Mouse (Mus musculus): ENCODE results near the gene Hist1h2be. TPM values are rescaled to one million over a fixed set of nuclear protein-coding genes. Genes with fewer than 3 reads are reported as not detected.
"Not testable (repeated sequence)": the region's sequence is repeated elsewhere in the genome, so short reads cannot be mapped to it uniquely, and the experiment has no call there.

Hist1h2be gene
- polyA plus RNA-seq, 1 experiment from 2014 or later: 1.9 TPM

DNA sequence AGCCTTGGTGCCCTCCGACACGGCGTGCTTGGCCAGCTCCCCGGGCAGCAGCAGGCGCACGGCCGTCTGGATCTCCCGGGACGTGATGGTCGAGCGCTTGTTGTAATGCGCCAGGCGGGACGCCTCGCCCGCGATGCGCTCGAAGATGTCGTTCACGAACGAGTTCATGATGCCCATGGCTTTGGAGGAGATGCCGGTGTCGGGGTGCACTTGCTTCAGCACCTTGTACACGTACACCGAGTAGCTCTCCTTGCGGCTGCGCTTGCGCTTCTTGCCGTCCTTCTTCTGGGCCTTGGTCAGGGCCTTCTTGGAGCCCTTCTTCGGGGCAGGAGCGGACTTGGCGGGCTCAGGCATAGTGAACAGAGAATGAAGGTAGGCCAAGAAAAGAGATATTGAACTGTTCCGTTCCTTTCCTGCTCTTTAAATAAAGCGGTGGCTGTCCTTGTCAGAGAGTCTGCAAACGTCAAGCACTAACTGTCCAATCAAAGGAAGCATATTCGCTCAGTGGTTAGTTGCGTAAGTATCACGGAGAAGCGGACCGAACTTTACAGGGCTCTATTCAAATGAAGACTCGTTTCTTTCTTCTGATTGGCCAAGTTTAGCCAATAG lies 77.8 kb downstream of the Hist1h2be start, which contains the start of gene Hist1h2bh:
TSS of gene Hist1h2bh (minus strand) at position 394 of the 609 bp plus-strand sequence.
- WGBS (ENCODE audit: insufficient replicate concordance): under 1% methylated on average over 42 of the region's 42 CpGs
- peak within 1 kb of the TSS; percentile 63 for H3K4me3 ChIP-seq (replicated peaks)
- not testable (repeated sequence) for H3K27me3 ChIP-seq; H3K36me3 ChIP-seq (replicated peaks); H3K9me3 ChIP-seq (replicated peaks)
- ATAC-seq (ENCODE audit: insufficient read depth): peak; percentile 85
- peaks cover 35% of the 10 kb centered on the region for H3K4me1 ChIP-seq (replicated peaks)
- H3K4me2 ChIP-seq: peak within 1 kb of the TSS; percentile 66
- H3K9ac ChIP-seq: peak within 1 kb of the TSS; percentile 75
- H3K27ac ChIP-seq (replicated peaks): peak within 1 kb of the TSS; percentile 97

DNA sequence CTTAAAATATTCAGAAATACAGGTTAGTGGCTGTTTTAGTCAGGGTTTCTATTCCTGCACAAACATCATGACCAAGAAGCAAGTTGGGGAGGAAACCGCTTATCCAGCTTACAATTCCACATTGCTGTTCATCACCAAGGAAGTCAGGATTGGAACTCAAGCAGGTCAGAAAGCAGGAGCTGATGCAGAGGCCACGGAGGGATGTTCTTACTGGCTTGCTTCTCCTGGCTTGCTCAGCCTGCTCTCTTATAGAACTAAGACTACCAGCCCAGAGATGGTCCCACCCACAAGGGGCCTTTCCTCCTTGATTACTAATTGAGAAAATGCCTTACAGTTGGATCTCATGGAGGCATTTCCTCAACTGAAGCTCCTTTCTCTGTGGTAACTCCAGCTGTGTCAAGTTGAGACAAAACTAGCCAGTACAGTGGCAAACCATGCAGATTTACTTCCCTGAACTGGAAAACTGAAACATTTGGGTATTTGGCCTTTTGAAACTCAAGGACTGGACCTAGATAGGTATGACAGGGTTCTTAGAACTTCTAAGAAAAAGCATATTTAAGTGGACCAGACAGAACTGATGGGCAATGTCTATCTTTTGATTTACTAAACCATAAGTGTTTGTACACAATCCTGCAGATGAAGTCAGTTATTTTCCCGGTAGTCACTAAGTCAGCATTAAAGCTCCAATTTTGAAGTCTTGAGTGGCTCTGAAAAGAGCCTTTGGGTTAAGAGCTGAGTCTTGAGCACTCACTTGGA lies 78.5 kb downstream of the Hist1h2be start:
- peaks cover 42% of the 10 kb centered on the region for H3K4me1 ChIP-seq (replicated peaks)
- WGBS (ENCODE audit: insufficient replicate concordance): 9% methylated on average over 3 of the region's 3 CpGs
- peak overlapping the region; percentile 97 for H3K27ac ChIP-seq (replicated peaks)
- peak overlapping the region; percentile 75 for H3K9ac ChIP-seq
- H3K27me3 ChIP-seq; H3K36me3 ChIP-seq (replicated peaks); ATAC-seq (ENCODE audit: insufficient read depth); H3K9me3 ChIP-seq (replicated peaks): not testable (repeated sequence)
- peak overlapping the region; percentile 66 for H3K4me2 ChIP-seq
- peak overlapping the region; percentile 63 for H3K4me3 ChIP-seq (replicated peaks)

DNA sequence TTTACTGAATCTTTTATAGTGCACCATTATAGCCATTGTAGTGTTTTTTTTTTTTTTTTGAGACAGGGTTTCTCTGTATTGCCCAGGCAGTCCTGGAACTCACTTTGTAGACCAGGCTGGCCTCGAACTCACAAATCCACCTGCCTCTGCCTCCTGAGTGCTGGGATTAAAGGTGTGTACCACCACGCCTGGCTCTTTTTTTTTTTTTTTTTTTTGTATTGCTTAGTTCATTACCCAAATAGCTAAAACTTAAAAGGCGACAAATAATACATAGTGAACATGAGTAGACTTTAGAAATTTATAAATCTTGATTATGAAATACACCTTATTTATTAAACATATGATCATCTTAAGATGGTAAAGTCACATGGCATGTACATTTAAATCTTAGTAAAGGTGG lies 79.4 kb downstream of the Hist1h2be start:
- Histone ChIP-seq H3K27me3 (no peaks in the 10 kb centered on the region), H3K4me3 (replicated peaks) (peak overlapping the region; percentile 63), H3K4me1 (replicated peaks) (peaks cover 45% of the 10 kb centered on the region), H3K27ac (replicated peaks) (peak overlapping the region; percentile 74), H3K36me3 (replicated peaks) (no peaks in the 10 kb centered on the region), H3K9ac (0 out of 2 replicates have a peak overlapping the region, but pooled peaks have one; percentile 43), H3K9me3 (replicated peaks) (no peaks in the 10 kb centered on the region), H3K4me2 (peak overlapping the region; percentile 66)
- no peak for ATAC-seq (ENCODE audit: insufficient read depth)
- 46% methylated on average over 3 of the region's 3 CpGs for WGBS (ENCODE audit: insufficient replicate concordance)

DNA sequence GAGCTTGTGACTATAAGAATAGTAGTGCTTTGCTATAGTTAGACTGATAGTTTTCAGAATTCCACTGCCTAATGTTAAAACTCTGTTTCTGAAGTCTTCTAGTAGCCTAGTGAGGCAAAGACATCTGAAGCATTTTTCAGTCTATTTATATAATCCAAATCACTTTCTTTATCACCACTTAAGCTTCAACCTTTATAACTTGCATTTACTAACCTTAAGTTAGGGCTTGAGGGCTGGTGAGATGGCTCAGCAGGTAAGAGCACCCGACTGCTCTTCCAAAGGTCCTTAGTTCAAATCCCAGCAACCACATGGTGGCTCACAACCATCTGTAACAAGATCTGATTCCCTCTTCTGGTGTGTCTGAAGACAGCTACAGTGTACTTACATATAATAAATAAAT lies 81.1 kb downstream of the Hist1h2be start:
- ATAC-seq (ENCODE audit: insufficient read depth): not testable (repeated sequence)
- peak overlapping the region; percentile 98; the same call in 1 of the 2 replicates for H3K27ac ChIP-seq (replicated peaks)
- 66% methylated on average over 1 of the region's 1 CpGs for WGBS (ENCODE audit: insufficient replicate concordance)

DNA sequence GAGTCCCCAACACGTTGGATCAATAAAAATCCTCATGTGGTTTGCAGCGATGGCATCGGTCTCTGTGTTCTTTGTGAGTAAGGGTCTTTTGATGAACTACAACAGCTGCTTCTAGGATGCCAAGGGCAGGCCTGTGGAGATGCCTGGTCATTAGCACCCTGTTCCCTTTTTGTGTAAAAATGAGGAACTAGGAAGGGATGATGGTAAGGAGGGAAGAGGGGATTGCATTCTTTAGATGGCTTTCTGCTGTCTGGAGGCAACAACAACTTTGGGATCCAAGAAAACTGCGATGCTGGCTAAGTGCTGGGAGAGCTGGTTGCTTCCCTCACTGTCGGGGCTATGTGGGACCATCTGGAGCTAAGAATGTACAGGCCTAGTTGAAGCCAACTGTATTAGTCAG lies 82.7 kb downstream of the Hist1h2be start:
- H3K4me1 ChIP-seq (replicated peaks): peaks cover 47% of the 10 kb centered on the region
- peak overlapping the region; percentile 98 for H3K27ac ChIP-seq (replicated peaks)
- H3K9me3 ChIP-seq (replicated peaks): no peaks in the 10 kb centered on the region
- 72% methylated on average over 5 of the region's 5 CpGs for WGBS (ENCODE audit: insufficient replicate concordance)
- no peaks in the 10 kb centered on the region for H3K27me3 ChIP-seq
- H3K36me3 ChIP-seq (replicated peaks): no peaks in the 10 kb centered on the region
- peak overlapping the region; percentile 78 for H3K4me2 ChIP-seq
- peak overlapping the region; percentile 73; the same call in 1 of the 2 replicates for H3K9ac ChIP-seq
- H3K4me3 ChIP-seq (replicated peaks): 0 out of 2 replicates have a peak overlapping the region, but pooled peaks have one; percentile 66
- no peak for ATAC-seq (ENCODE audit: insufficient read depth)

More for the DNA sequence above, 81.1 kb downstream of the Hist1h2be start:
- not testable (repeated sequence) for H3K9me3 ChIP-seq (replicated peaks); H3K4me3 ChIP-seq (replicated peaks); H3K27me3 ChIP-seq; H3K9ac ChIP-seq; H3K36me3 ChIP-seq (replicated peaks); H3K4me2 ChIP-seq
- peaks cover 40% of the 10 kb centered on the region for H3K4me1 ChIP-seq (replicated peaks)

DNA sequence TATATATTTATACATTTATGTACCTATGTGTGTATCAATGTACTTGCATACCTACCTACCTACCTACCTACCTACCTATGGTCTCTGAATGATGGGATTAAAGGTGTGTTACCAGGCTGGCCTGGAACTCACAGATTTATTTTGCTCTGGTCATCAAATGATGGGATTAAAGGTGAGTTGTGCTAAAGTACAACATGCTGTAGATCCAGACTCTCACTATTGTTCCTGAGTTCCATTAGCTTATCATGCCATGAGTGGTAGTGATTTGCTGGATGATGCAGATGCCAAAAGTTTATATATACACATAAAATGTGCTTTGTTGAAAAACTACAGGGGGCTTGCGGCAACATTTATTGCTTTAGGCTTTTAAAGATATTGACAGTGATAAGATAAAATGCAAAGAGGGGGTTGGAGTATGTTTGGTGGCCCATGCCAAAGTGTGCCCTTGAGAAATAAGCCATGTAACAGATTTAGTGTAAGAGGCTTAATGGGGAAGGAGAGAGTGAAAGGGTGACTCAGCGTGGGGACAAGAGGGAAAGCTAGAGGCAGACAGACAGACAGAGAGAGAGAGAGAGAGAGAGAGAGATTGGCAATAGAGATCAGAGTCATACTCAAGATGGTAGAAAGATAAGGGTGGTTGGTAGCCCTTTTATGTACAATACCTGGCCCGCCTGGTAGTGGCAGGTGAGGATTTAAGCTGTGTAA lies 83.8 kb downstream of the Hist1h2be start:
- H3K4me2 ChIP-seq: peak overlapping the region; percentile 78
- no peaks in the 10 kb centered on the region for H3K36me3 ChIP-seq (replicated peaks)
- H3K9me3 ChIP-seq (replicated peaks): no peaks in the 10 kb centered on the region
- H3K4me1 ChIP-seq (replicated peaks): peaks cover 58% of the 10 kb centered on the region
- no peak for ATAC-seq (ENCODE audit: insufficient read depth)
- 57% methylated on average over 3 of the region's 3 CpGs for WGBS (ENCODE audit: insufficient replicate concordance)
- no peaks in the 10 kb centered on the region for H3K27me3 ChIP-seq
- peak overlapping the region; percentile 98 for H3K27ac ChIP-seq (replicated peaks)
- peak overlapping the region; percentile 66 for H3K4me3 ChIP-seq (replicated peaks)
- peak overlapping the region; percentile 73 for H3K9ac ChIP-seq

DNA sequence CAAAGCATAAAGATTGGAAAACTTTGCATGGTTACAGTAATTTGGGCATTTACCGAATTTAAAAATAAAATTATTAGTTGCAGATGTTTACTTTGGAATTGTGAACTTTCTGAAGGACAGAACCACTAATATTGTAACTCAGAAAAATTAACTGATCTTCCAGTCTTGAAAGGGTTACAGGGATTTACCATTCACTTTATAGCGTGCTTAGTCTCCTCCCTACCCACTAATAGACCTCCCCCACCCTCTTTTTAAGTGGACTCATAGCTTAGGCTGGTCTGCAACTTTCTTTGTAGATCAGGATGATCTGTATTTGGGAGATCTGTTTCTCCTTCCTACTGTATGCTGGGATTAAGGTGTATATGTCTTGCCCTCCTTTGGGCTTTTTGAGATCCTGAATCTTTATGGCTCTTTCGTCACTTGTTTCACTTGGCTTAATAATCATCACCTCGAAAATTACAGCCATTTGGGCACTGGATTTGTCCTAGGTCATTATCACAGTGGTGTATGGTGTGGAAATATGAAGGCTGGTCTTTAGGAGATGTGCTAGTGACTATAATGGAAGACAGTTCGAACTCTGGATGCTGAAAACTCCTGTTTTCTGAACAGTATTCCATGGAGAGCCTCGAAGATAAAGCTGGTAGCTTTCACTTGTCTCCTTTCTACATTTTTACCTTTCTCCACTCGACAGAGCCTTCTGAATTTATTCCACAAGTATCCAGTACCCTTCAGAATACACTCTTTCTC lies 84.7 kb downstream of the Hist1h2be start:
- H3K9me3 ChIP-seq (replicated peaks): no peaks in the 10 kb centered on the region
- peak overlapping the region; percentile 78 for H3K4me2 ChIP-seq
- H3K4me1 ChIP-seq (replicated peaks): peaks cover 55% of the 10 kb centered on the region
- no peak for ATAC-seq (ENCODE audit: insufficient read depth)
- H3K27ac ChIP-seq (replicated peaks): peak overlapping the region; percentile 98
- H3K9ac ChIP-seq: peak overlapping the region; percentile 73
- peak overlapping the region; percentile 66 for H3K4me3 ChIP-seq (replicated peaks)
- WGBS (ENCODE audit: insufficient replicate concordance): 12% methylated on average over 7 of the region's 7 CpGs
- H3K36me3 ChIP-seq (replicated peaks): no peaks in the 10 kb centered on the region
- no peaks in the 10 kb centered on the region for H3K27me3 ChIP-seq

DNA sequence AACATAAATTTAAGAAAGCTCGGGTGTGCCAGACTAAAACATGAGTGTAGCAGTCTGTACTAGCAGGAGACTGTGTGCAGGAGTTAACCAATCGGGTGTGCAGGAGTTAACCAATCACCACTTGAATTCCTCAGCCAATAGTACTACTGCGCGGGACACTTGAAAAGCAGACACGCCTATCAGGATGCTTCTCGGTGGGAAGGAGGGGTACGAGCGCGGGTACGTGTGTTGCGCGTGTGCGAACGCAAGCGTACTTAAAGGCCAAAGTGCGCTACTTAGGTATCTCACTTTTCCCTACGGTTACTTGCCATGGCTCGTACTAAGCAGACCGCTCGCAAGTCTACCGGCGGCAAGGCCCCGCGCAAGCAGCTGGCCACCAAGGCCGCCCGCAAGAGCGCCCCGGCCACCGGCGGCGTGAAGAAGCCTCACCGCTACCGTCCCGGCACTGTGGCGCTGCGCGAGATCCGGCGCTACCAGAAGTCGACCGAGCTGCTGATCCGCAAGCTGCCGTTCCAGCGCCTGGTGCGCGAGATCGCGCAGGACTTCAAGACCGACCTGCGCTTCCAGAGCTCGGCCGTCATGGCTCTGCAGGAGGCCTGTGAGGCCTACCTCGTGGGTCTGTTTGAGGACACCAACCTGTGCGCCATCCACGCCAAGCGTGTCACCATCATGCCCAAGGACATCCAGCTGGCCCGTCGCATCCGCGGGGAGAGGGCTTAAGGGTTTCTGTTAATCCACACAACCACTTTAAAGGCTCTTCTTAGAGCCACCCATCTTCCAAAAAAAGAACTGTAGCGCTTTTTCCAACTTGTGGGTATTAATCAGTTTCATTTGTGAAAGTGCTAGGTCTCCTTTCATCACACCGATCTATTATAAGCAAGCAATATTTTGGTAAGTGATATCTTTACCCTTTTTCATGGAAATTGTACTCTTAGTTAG lies 85.5 kb downstream of the Hist1h2be start, which contains the start of gene Hist1h3g:
TSS of gene Hist1h3g (plus strand) at position 286 of the 939 bp plus-strand sequence.
- Histone ChIP-seq H3K9ac (peak within 1 kb of the TSS; percentile 75), H3K4me1 (replicated peaks) (peaks cover 50% of the 10 kb centered on the region), H3K4me3 (replicated peaks) (peak within 1 kb of the TSS; percentile 66), H3K4me2 (peak within 1 kb of the TSS; percentile 78), H3K27ac (replicated peaks) (peak within 1 kb of the TSS; percentile 98)
- under 1% methylated on average over 54 of the region's 62 CpGs for WGBS (ENCODE audit: insufficient replicate concordance)
- H3K9me3 ChIP-seq (replicated peaks); H3K36me3 ChIP-seq (replicated peaks); H3K27me3 ChIP-seq: not testable (repeated sequence)
- ATAC-seq (ENCODE audit: insufficient read depth): peak; percentile 84

DNA sequence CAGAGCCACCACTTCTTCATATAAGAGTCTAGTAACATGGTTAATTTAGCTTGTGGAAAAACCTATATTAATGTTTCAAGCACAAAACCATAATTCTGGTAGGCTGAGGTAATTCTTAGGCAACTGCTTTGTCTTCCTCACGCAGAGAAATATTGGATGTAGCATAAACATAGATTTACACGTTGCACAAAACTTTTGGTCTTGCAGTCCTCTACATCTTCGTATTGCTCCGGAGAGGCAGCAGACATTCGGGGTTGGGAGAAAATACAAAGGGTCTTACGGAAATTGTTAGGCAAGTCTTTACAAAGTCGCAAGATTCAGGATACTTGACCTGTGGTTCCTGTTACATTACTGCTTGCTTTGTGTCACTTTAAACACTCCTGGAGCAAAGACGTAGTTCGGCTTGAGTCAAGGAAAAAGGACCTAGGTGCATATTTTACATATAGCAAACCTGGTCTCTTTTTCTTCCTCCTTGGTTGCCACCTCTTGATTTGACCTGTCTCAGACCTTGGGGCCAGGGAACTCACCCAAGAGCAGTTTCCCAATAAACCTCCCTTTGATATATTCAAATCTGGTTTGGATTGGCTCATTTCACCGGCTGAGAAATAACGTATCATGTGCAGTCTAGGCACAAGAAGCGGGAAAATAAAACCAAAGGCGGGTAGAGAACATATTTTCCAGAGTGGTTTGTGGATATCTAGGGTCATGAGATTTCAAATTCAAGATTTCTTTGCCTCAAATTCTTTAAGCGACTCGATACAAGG lies 86.4 kb downstream of the Hist1h2be start:
- peaks cover 47% of the 10 kb centered on the region for H3K4me1 ChIP-seq (replicated peaks)
- under 1% methylated on average over 15 of the region's 15 CpGs for WGBS (ENCODE audit: insufficient replicate concordance)

More for the DNA sequence above, 86.4 kb downstream of the Hist1h2be start:
- ATAC-seq (ENCODE audit: insufficient read depth): peak; percentile 21
- H3K9ac ChIP-seq: peak overlapping the region; percentile 75
- H3K27me3 ChIP-seq: no peaks in the 10 kb centered on the region
- peak overlapping the region; percentile 98 for H3K27ac ChIP-seq (replicated peaks)
- H3K9me3 ChIP-seq (replicated peaks): no peaks in the 10 kb centered on the region
- H3K4me3 ChIP-seq (replicated peaks): peak overlapping the region; percentile 66
- H3K36me3 ChIP-seq (replicated peaks): no peaks in the 10 kb centered on the region
- H3K4me2 ChIP-seq: peak overlapping the region; percentile 78
